Mouse (Mus musculus) embryonic fibroblast, embryonic 13.5 days (primary cell): ENCODE results near the gene Ncs1. TPM values are rescaled to one million over a fixed set of nuclear protein-coding genes. Genes with fewer than 3 reads are reported as not detected.
A peak's percentile ranks its signal among the peaks of the same experiment; 100 is the strongest.

Experiments used
- H3K27ac ChIP-seq: 2 replicates; pipeline ENCODE4 v1.5.1; 2012; ENCODE audit warnings: low read length, control low read depth, inconsistent platforms; ENCODE audit not compliant: insufficient read depth
- H3K4me1 ChIP-seq: 2 replicates; pipeline ENCODE4 v1.6.1; 2011; ENCODE audit warnings: low read length; ENCODE audit not compliant: control insufficient read depth, insufficient read depth
- H3K4me3 ChIP-seq: 2 replicates; pipeline ENCODE4 v1.5.1; 2011; ENCODE audit warnings: mild to moderate bottlenecking, control low read depth, low read length; ENCODE audit not compliant: insufficient read depth
- CTCF ChIP-seq: IDR thresholded peaks from 2 replicates; pipeline ENCODE4 v1.5.1; 2011; ENCODE audit warnings: mild to moderate bottlenecking, control low read depth, low read length, moderate library complexity, borderline replicate concordance; ENCODE audit not compliant: insufficient read depth
- POLR2A ChIP-seq: IDR thresholded peaks from 2 replicates; pipeline ENCODE4 v1.6.1; 2011; ENCODE audit warnings: low read depth, mild to moderate bottlenecking, control low read depth, low read length, moderate library complexity
- polyA plus RNA-seq: library from polyadenylated mRNA; stranded (reverse); fragments of >200 nt; gene quantifications from 2 replicates; pipeline ENCODE4 v1.2.4, GENCODE M21; 2011; ENCODE audit warnings: low read depth; ENCODE audit not compliant: missing spikeins, insufficient read length

The Ncs1 gene
- polyA plus RNA-seq, 1 experiment = 43.6 TPM

DNA sequence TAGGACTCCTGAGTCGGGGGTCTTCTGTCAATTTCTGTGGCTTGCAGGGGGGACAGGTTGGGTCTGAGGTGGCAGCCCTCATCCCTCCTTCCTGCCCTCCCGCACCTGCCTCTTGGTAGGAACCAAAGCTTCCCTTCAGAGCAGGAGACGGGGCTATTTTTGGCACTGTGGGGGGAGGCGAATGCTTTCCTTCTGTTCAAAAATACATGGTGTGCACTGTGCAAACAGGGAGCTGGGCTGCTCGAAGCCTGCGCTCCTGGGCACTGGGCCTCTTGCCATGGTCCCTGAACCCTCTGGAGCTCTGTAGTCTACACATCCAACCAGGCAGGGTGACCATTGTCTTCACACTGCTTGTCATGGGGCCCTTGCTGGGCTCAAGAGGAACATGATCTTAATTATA lies 11.5 kb downstream of the Ncs1 start:
- Histone ChIP-seq H3K4me3 (no peak overlapping the region), H3K27ac (0 out of 2 replicates have a peak overlapping the region, but pooled peaks have one; percentile 14), H3K4me1 (peaks cover 27% of the 10 kb centered on the region)
- no peak for TF ChIP-seq POLR2A
- TF ChIP-seq CTCF = no peak

DNA sequence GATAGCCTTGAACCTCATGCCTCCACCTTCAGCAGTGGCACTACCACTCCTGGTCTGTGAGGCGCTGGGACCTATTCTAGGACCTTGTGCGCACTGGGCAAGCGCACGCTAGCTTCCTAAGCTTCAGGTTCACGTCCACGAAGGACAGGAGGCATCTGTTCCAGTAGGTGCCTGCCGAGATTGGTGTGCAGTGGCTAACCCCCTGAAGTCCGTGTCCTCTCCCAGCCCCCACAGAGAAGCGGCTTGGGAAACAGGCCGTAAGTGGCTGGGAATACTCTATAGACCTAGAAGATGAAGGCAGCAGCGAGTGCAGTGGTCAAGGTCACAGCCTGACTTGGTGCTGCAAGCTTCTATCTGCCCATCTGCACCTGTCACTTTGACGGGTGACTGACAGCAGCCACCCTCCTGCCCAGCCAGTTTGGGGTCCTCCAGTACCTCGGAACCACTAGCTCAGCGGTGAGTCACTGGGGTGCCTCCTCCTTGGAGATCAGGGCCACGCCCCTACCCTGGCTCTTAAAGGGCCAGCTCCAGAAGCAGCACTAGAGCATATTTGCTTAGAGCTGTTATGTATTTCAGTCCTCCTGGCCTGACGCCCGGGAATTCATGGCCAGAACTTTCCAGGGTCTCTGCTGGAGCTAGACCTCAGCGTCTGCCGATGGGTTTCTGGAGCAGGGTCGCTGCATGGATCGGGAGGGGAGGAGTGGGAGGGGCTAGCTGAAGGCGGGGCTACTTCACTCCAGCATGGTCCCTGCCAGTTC lies 13.2 kb downstream of the Ncs1 start:
- Histone ChIP-seq H3K27ac (no peak overlapping the region), H3K4me1 (peaks cover 25% of the 10 kb centered on the region), H3K4me3 (peak overlapping the region; percentile 21)
- TF ChIP-seq CTCF = no peak
- TF ChIP-seq POLR2A = no peak; the same call in 1 of the 2 replicates

DNA sequence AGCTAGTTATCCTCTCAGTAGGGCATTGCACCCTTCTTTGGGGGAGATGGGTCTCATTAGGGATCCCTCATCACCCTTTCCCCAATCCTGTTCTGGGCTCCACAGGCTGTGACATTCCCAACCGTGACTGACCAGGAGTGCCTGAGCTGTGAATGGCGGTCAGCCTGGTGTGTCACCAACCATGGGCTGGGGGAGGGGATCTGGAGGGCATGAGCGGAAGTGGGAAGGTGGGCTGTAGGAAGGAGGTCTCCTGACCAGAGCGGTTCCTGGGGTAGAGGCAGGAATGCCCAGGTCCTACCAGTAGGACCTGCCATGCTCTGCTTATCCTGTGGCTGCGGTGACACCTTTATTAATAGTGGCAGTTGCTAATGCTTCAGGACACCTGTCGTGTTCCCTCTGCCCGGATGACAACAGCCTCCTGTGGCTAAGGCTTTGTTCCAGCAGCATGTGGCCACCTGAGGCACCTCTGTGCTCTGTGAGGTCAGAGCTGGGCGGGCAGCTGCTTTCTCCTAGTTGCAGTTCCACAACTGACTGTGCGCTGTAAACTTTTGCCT lies 13.8 kb downstream of the Ncs1 start:
- no peak for TF ChIP-seq POLR2A
- TF ChIP-seq CTCF = no peak
- Histone ChIP-seq H3K27ac (no peak overlapping the region), H3K4me3 (peak overlapping the region; percentile 21; the same call in 1 of the 2 replicates), H3K4me1 (peaks cover 21% of the 10 kb centered on the region)

- TF ChIP-seq CTCF (no peak), POLR2A (no peak)
- H3K4me3 ChIP-seq = no peak overlapping the region
- peaks cover 18% of the 10 kb centered on the region for H3K4me1 ChIP-seq
- H3K27ac ChIP-seq = no peak overlapping the region
These were observed 14.9 kb downstream of the Ncs1 start for GRCm38 (mm10) chr2:31260549-31260948.

- H3K27ac ChIP-seq = peak overlapping the region; percentile 22; the same call in 1 of the 2 replicates
- peaks cover 6% of the 10 kb centered on the region; the same call in 1 of the 2 replicates for H3K4me1 ChIP-seq
- no peak overlapping the region for H3K4me3 ChIP-seq
- no peak for TF ChIP-seq POLR2A
- no peak for TF ChIP-seq CTCF
These were observed 17.4 kb downstream of the Ncs1 start for GRCm38 (mm10) chr2:31263039-31263461.

DNA sequence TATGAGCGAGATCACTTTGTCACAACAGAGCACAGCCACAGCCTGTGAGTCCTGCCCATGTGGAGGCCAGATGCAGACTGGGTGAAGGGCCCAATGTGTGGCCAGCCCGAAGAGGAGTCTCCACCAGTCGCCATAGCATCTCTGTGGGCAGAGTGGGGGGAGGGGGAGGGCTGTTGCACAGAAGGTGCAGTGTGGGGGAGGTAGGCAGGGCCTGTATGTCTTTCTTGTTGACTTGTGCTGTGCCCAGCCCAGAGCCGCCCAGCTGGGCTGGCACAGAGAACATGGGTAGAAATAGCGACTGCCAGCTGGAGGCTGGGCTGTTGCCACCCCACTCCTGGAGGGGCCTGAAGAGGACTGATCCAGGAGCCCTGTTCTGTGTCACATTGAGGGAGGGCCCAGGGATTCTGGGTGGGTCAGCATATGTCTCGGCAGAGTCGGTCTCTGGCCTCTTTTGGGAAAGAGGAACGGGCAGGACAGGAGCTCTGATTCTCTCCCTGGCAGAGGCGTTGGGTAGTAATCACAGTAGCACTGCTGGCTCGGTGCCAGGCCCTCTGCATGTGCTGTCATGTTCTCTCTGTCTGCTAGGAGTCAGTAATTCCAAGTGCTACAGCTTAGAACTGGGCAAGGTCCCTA lies 18.2 kb downstream of the Ncs1 start:
- TF ChIP-seq CTCF (no peak), POLR2A (no peak)
- peaks cover 3% of the 10 kb centered on the region; the same call in 1 of the 2 replicates for H3K4me1 ChIP-seq
- H3K27ac ChIP-seq = peak overlapping the region; percentile 36; the same call in 1 of the 2 replicates
- no peak overlapping the region for H3K4me3 ChIP-seq

DNA sequence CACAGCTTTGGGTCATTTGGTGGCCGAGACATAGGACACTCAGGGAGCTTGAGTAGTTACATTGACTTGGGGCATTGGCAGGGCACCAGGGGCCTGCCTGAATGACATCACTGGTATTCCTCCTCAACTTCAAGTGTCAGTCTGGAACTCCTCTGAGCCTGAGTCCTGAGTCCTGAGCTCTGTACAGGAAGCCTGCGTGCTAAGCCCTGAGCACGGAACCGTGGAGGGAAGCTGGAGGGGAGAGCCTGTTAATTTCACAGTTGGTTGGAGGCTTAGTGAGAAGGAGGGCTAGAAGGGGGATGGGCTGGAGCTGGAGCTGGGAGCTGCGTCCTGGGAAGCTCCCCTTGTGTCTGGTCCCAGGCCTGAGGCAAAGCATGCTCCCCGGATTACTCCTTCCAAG lies 21.8 kb downstream of the Ncs1 start:
- Histone ChIP-seq H3K4me3 (no peak overlapping the region), H3K4me1 (no peaks in the 10 kb centered on the region; the same call in 1 of the 2 replicates), H3K27ac (no peak overlapping the region)
- TF ChIP-seq POLR2A (no peak), CTCF (no peak)

- Histone ChIP-seq H3K4me1 (no peaks in the 10 kb centered on the region; the same call in 1 of the 2 replicates), H3K4me3 (no peak overlapping the region), H3K27ac (no peak overlapping the region)
- TF ChIP-seq POLR2A (no peak), CTCF (no peak)
These were observed 23.0 kb downstream of the Ncs1 start for GRCm38 (mm10) chr2:31268631-31269030.

DNA sequence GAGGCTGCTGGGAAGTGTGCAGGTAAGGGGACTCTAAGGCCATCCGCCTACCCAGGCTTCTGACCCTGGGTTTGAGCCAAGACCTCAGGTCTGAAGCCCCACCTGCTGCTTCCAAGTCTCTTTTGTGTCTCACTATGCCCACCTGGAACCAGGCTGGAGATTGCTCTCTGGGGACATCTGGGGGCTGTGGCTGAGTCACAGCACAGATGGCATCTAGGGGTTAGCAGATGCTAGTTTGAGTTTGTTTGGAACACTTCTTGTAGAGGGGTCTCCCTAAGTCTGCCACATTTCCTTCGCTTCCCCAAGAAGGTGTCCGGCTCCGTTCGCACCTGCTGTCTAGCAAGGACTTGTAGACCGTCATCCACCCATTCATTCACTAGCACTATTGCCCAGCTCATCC lies 23.6 kb downstream of the Ncs1 start:
- no peaks in the 10 kb centered on the region; the same call in 1 of the 2 replicates for H3K4me1 ChIP-seq
- H3K4me3 ChIP-seq = no peak overlapping the region
- H3K27ac ChIP-seq = no peak overlapping the region
- TF ChIP-seq CTCF (no peak), POLR2A (no peak)
